Mouse (Mus musculus) bone marrow macrophage, adult 2 months (primary cell): ENCODE data around the gene Tm9sf4.

ENCODE experiments used
- CTCF ChIP-seq: IDR thresholded peaks from 2 replicates; pipeline ENCODE4 v1.5.1; 2012; ENCODE audit warnings: low read depth, mild to moderate bottlenecking, low read length, moderate library complexity
- POLR2A ChIP-seq: IDR thresholded peaks from 2 replicates; pipeline ENCODE4 v1.6.1; 2012; ENCODE audit warnings: mild to moderate bottlenecking, low read depth, low read length, borderline replicate concordance

DNA sequence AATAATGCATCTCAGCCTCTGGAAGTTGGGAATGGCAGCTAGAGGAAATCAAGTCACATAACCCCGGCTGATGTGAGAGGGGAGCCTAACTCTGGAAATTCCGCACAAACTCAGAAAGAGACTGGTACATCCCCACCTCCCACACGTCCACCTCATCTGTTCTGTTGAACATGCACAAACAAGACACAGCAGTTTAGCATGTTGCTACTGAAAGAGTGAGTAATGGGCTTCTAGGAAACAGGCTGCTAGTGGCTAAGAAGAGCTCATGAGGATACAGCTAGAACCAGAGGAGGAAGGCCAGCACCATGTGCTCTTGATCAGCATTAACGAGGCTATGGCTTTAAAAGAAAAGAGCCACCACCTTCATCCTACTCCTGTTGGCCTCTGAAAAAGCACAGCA is 76.8 kb downstream of the Tm9sf4 start:
- TF ChIP-seq CTCF (no peak), POLR2A (no peak)
